Mouse (Mus musculus) cortical plate, adult 2 months (tissue): ENCODE data around the gene Scarb2.

Source experiments
- CTCF ChIP-seq: fragments of 200-500 bp; IDR thresholded peaks from 2 replicates; pipeline ENCODE4 v1.5.1; 2011; ENCODE audit warnings: mild to moderate bottlenecking, control low read depth, low read length; ENCODE audit not compliant: insufficient read depth; ENCODE audit errors: extremely low read depth
- POLR2A ChIP-seq: fragments of 200-500 bp; IDR thresholded peaks from 2 replicates; pipeline ENCODE4 v1.6.1; 2011; ENCODE audit warnings: mild to moderate bottlenecking, low read length, control low read depth; ENCODE audit not compliant: insufficient read depth; ENCODE audit errors: extremely low read depth

GRCm38 (mm10) chr5:92393863-92394262, 112.8 kb downstream of the Scarb2 start:
- TF ChIP-seq POLR2A, result no peak
- TF ChIP-seq CTCF, result no peak
